Mouse (Mus musculus) intestine, postnatal 0 days (tissue): Measurements from ENCODE around the gene Ptprk. TPM values are rescaled to one million over a fixed set of nuclear protein-coding genes. Genes with fewer than 3 reads are reported as not detected.

Experiments used
- ATAC-seq: fragments of 200-750 bp; cut with Nextera tagmentation; 2 replicates; pipeline ENCODE4 v1.8.0; 2017; ENCODE audit warnings: mild to moderate bottlenecking, moderate TSS enrichment, moderate library complexity
- H3K27ac ChIP-seq: fragments of 300-500 bp; sonication (generic); 2 replicates; pipeline ENCODE4 v1.5.1; 2014; ENCODE audit warnings: mild to moderate bottlenecking, low read depth, low read length, moderate library complexity
- H3K27me3 ChIP-seq: fragments of 300-500 bp; sonication (generic); replicated peaks from 2 replicates; pipeline ENCODE4 v1.6.1; 2014; ENCODE audit warnings: low read length, mixed read lengths; ENCODE audit not compliant: control insufficient read depth, insufficient read depth
- H3K36me3 ChIP-seq: fragments of 300-500 bp; sonication (generic); 2 replicates; pipeline ENCODE4 v1.6.1; 2014; ENCODE audit warnings: mild to moderate bottlenecking, moderate library complexity; ENCODE audit not compliant: control insufficient read depth, insufficient read depth
- H3K4me1 ChIP-seq: fragments of 300-500 bp; sonication (generic); replicated peaks from 2 replicates; pipeline ENCODE4 v1.6.1; 2014; ENCODE audit warnings: antibody characterized with exemption, low read length, mixed read lengths; ENCODE audit not compliant: control insufficient read depth, insufficient read depth
- H3K4me2 ChIP-seq: fragments of 300-500 bp; sonication (generic); replicated peaks from 2 replicates; pipeline ENCODE4 v1.6.1; 2014; ENCODE audit warnings: low read depth, mild to moderate bottlenecking, moderate library complexity
- H3K4me3 ChIP-seq: fragments of 300-500 bp; sonication (generic); 2 replicates; pipeline ENCODE4 v1.5.1; 2014; ENCODE audit warnings: low read depth, low read length
- H3K9ac ChIP-seq: fragments of 300-500 bp; sonication (generic); 2 replicates; pipeline ENCODE4 v1.6.1; 2014; ENCODE audit warnings: mild to moderate bottlenecking, low read depth, low read length
- H3K9me3 ChIP-seq: fragments of 300-500 bp; sonication (generic); 2 replicates; pipeline ENCODE4 v1.6.1; 2016; ENCODE audit warnings: mixed run types; ENCODE audit not compliant: control insufficient read depth
- CTCF ChIP-seq: sonication (generic); IDR thresholded peaks from 2 replicates; pipeline ENCODE4 v1.5.1; 2016; ENCODE audit warnings: low read depth, mild to moderate bottlenecking, control low read depth, antibody characterized with exemption, moderate library complexity
- WGBS: fragments of 180-500 bp; shearing (Covaris S2); extraction: QIAGEN DNeasy Blood & Tissue Kit; methylation state at CpG from one replicate; pipeline ENCODE4 v1.1.7; 2014; 5-methylcytosine and 5-hydroxymethylcytosine counted together
- polyA plus RNA-seq: library from polyadenylated mRNA; unstranded; fragments of >200 nt; fragmentation: Nextera tagmentation; extraction: Ambion mirVana; gene quantifications from 2 replicates; pipeline ENCODE4 v1.2.1, GENCODE M21; 2015

The Ptprk gene
- polyA plus RNA-seq, 1 experiment from 2014 or later = 29.5 TPM

DNA sequence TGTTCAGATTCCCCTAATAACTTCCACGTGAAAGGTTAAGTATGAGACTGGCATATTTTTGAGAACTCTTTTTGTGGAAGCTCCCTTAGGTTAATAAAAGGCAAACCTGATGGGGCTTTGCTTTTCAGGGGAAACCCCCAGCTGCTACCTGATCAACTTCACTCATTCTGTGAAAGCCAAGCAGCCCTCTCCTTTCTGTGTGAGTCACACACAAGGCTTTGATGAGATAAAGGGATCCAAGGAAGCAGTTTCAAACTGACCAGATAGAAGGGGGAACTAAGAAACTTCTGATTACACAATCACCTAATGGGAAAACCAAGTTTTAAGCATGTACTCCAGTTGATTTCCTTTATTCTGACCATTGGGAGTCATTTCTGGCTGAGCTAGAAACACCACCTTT is 445.2 kb downstream of the Ptprk start:
- no peak overlapping the region for H3K9ac ChIP-seq
- no peak for TF ChIP-seq CTCF
- no peaks in the 10 kb centered on the region for H3K9me3 ChIP-seq
- no peaks in the 10 kb centered on the region for H3K27me3 ChIP-seq
- no peak overlapping the region for H3K27ac ChIP-seq
- no peak for ATAC-seq
- H3K4me1 ChIP-seq = no peaks in the 10 kb centered on the region
- H3K4me3 ChIP-seq = no peak overlapping the region
- H3K4me2 ChIP-seq = no peak overlapping the region
- 73% methylated on average over 1 of the region's 1 CpGs for WGBS
- H3K36me3 ChIP-seq = no peaks in the 10 kb centered on the region

DNA sequence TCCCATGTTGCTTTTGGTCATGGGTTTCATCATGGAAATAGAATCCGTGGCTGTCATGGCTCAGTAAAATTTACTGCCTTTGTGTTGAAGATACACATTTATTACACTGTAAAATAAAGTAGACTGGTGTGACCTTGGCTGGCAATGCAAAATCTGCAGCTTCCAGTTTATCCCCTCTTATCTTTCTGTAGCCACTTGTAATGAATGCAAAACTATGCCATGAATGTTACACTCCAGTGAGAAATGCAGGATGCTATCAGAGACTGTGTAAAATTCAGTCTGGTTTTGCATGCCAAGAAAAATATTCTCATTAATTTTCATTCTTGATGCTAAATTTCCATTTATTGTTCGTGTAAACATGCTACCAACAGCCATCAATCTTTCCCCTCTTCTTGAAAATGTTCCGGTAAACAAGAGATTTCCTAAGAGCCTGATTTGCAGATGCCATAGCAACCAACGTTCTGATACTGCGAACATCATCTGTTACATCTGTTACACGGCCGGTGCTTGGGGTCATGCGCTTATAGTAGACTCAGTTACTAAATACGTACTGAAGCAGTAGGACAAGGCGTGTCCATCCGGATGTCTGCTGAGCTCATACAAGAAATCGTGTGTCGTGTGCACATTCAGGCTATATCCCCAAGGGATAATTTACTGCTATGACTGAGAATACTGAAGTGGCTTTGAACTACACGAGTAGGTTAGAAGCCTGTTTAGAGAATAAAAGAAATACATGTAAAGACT is 449.5 kb downstream of the Ptprk start:
- Histone ChIP-seq H3K4me2 (no peak overlapping the region), H3K9me3 (no peaks in the 10 kb centered on the region), H3K36me3 (no peaks in the 10 kb centered on the region), H3K27me3 (no peaks in the 10 kb centered on the region), H3K9ac (no peak overlapping the region), H3K4me1 (no peaks in the 10 kb centered on the region), H3K4me3 (no peak overlapping the region), H3K27ac (no peak overlapping the region)
- WGBS = 69% methylated on average over 14 of the region's 14 CpGs
- no peak for TF ChIP-seq CTCF
- ATAC-seq = no peak

DNA sequence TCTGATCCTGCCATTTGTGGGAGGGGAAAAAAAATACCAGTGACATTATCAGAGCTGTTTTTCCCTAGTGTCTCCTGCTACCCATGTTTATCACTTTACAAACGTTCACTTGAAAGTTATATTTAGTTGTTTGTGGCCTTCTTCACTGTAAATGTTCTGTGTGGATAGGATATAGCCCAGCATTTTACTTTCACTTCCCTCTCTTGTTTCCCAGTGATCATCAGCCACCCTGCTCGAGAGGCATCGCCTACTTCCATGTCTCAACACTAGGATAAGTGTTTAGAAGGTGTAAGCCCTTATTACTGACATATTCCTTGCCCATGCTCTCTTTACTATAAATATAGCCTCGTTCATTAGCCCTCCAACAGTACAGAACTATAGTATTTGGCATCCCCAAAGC is 466.0 kb downstream of the Ptprk start:
- Histone ChIP-seq H3K27ac (no peak overlapping the region), H3K9me3 (no peaks in the 10 kb centered on the region), H3K9ac (no peak overlapping the region), H3K36me3 (no peaks in the 10 kb centered on the region), H3K4me2 (no peak overlapping the region), H3K4me1 (no peaks in the 10 kb centered on the region), H3K27me3 (no peaks in the 10 kb centered on the region), H3K4me3 (no peak overlapping the region)
- TF ChIP-seq CTCF = no peak
- no peak for ATAC-seq
- 71% methylated on average over 4 of the region's 4 CpGs for WGBS

DNA sequence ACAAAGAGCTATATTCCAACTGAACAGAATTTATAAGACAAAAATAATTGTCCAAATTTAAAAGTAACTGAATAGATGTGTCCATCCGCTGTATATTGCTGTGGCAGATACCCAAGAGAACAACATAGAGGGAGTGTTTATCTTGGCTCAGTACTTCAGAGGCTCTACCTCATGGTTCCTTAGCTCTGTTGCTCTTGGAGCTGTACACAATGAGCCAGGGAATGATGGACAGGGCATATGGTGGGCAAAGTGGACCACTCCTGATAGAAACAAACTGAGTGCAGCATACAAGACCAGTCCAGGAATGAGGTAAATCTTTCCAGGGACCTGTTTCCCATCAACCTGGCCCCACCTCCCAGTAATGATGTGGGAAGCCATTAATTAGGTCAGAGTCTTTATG is 468.1 kb downstream of the Ptprk start:
- no peaks in the 10 kb centered on the region for H3K27me3 ChIP-seq
- no peak for TF ChIP-seq CTCF
- no peak overlapping the region for H3K27ac ChIP-seq
- no peak overlapping the region for H3K4me3 ChIP-seq
- H3K4me2 ChIP-seq = no peak overlapping the region
- no peaks in the 10 kb centered on the region for H3K4me1 ChIP-seq
- no peaks in the 10 kb centered on the region for H3K36me3 ChIP-seq
- no peak for ATAC-seq
- H3K9me3 ChIP-seq = no peaks in the 10 kb centered on the region
- H3K9ac ChIP-seq = no peak overlapping the region
- 65% methylated on average over 1 of the region's 1 CpGs for WGBS

DNA sequence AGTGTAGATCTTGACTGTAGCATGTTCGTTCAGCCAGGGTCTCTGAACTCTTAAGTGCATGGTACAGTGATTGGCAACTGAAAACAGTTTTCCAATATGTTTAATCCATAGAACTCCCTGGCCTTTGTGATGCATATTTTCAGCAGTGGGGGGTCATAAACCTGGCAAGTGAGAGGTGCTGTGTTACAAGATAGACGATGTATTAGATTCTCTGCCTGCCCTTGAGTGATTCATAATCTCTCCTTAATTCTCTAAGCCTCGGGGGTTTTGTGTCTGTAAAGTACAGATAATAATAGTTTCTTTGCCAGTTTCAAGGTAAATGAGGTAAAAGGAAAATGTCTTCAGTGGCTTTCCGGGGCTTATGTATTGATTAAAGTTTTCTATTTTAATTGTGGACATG is 475.9 kb downstream of the Ptprk start:
- Histone ChIP-seq H3K36me3 (no peaks in the 10 kb centered on the region; the same call in 1 of the 2 replicates), H3K27me3 (no peaks in the 10 kb centered on the region), H3K27ac (no peak overlapping the region), H3K4me1 (no peaks in the 10 kb centered on the region), H3K4me3 (no peak overlapping the region), H3K9me3 (no peaks in the 10 kb centered on the region), H3K4me2 (no peak overlapping the region), H3K9ac (no peak overlapping the region)
- no peak for ATAC-seq
- no peak for TF ChIP-seq CTCF
- WGBS = 62% methylated on average over 4 of the region's 4 CpGs

DNA sequence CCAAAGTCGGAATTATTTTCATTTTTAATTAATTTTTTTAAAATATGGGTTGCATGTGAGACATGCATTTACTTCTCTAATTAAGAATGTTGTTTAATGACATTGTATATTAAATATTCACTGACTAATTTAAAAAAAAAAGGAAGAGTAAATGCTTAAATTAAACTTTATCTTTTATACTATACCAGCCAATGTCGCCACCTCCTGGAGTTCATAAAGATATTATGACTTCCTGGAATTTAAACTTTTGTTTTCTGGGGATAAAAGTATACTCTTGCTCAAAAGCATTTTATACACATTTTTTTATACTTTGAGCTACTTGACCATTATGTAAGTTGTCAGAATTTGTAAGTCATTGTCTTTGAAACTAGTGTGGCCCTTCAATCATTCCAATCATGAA is 477.4 kb downstream of the Ptprk start:
- ATAC-seq = no peak
- Histone ChIP-seq H3K4me1 (no peaks in the 10 kb centered on the region), H3K27me3 (no peaks in the 10 kb centered on the region), H3K9ac (no peak overlapping the region), H3K4me3 (no peak overlapping the region), H3K27ac (no peak overlapping the region), H3K9me3 (no peaks in the 10 kb centered on the region), H3K4me2 (no peak overlapping the region), H3K36me3 (no peaks in the 10 kb centered on the region; the same call in 1 of the 2 replicates)
- WGBS = 92% methylated on average over 2 of the region's 2 CpGs
- TF ChIP-seq CTCF = no peak; the same call in 1 of the 2 replicates
